Mouse (Mus musculus) limb, embryonic 15.5 days (tissue): ENCODE measurements around the gene Cnot3. TPM values are rescaled to one million over a fixed set of nuclear protein-coding genes. Genes with fewer than 3 reads are reported as not detected.
"Not testable (repeated sequence)": the region's sequence is repeated elsewhere in the genome, so short reads cannot be mapped to it uniquely, and the experiment has no call there.

Source experiments
- ATAC-seq: fragments of 200-750 bp; cut with Nextera tagmentation; 2 replicates; pipeline ENCODE4 v1.8.0; 2017; ENCODE audit warnings: low read depth, moderate TSS enrichment; ENCODE audit not compliant: insufficient number of reproducible peaks, low FRiP score, low TSS enrichment
- H3K27ac ChIP-seq: fragments of 300-500 bp; sonication (generic); 2 replicates; pipeline ENCODE4 v1.5.1; 2015; ENCODE audit warnings: moderate library complexity, mild to moderate bottlenecking, inconsistent platforms
- H3K27me3 ChIP-seq: fragments of 300-500 bp; sonication (generic); 2 replicates; pipeline ENCODE4 v1.6.1; 2015; ENCODE audit warnings: inconsistent platforms
- H3K36me3 ChIP-seq: fragments of 300-500 bp; sonication (generic); 2 replicates; pipeline ENCODE4 v1.6.1; 2015; ENCODE audit warnings: inconsistent platforms
- H3K4me1 ChIP-seq: fragments of 300-500 bp; sonication (generic); 2 replicates; pipeline ENCODE4 v1.6.1; 2015; ENCODE audit warnings: inconsistent platforms
- H3K4me2 ChIP-seq: fragments of 300-500 bp; sonication (generic); 2 replicates; pipeline ENCODE4 v1.6.1; 2015; ENCODE audit warnings: mild to moderate bottlenecking, inconsistent platforms
- H3K4me3 ChIP-seq: fragments of 300-500 bp; sonication (generic); 2 replicates; pipeline ENCODE4 v1.5.1; 2015; ENCODE audit warnings: mild to moderate bottlenecking, inconsistent platforms
- H3K9ac ChIP-seq: fragments of 300-500 bp; sonication (generic); 2 replicates; pipeline ENCODE4 v1.6.1; 2015; ENCODE audit warnings: inconsistent platforms
- H3K9me3 ChIP-seq: fragments of 300-500 bp; sonication (generic); 2 replicates; pipeline ENCODE4 v1.6.1; 2016; ENCODE audit warnings: inconsistent platforms
- WGBS: fragments of 180-500 bp; shearing (Covaris S2); methylation state at CpG from one replicate; pipeline ENCODE4 v1.1.7; 2015; 5-methylcytosine and 5-hydroxymethylcytosine counted together
- polyA plus RNA-seq: library from polyadenylated mRNA; unstranded; fragments of >200 nt; fragmentation: Nextera tagmentation; extraction: Ambion mirVana; gene quantifications from 2 replicates; pipeline ENCODE4 v1.2.1, GENCODE M21; 2015

The Cnot3 gene
- polyA plus RNA-seq, 1 experiment from 2014 or later = 48.3 TPM

- Histone ChIP-seq H3K36me3 (peaks cover 31% of the 10 kb centered on the region), H3K4me1 (peaks cover 21% of the 10 kb centered on the region), H3K4me2 (peak within 1 kb of the TSS; percentile 84), H3K9ac (peak within 1 kb of the TSS; percentile 80), H3K27me3 (no peaks in the 10 kb centered on the region), H3K27ac (peak within 1 kb of the TSS; percentile 99), H3K4me3 (peak within 1 kb of the TSS; percentile 68), H3K9me3 (no peaks in the 10 kb centered on the region)
- ATAC-seq = no peak; the same call in 1 of the 2 replicates
- under 1% methylated on average over 49 of the region's 49 CpGs for WGBS
Measured at GRCm38 (mm10) chr7:3692382-3692986, 47.4 kb downstream of the Cnot3 start, which contains the start of gene Tsen34. Gene Tsen34, plus strand, starts transcription at chr7:3692863.

- H3K4me1 ChIP-seq = peaks cover 21% of the 10 kb centered on the region
- peaks cover 31% of the 10 kb centered on the region for H3K36me3 ChIP-seq
- peak within 1 kb of the TSS; percentile 68 for H3K4me3 ChIP-seq
- no peaks in the 10 kb centered on the region for H3K27me3 ChIP-seq
- peak within 1 kb of the TSS; percentile 99 for H3K27ac ChIP-seq
- WGBS = under 1% methylated on average over 55 of the region's 55 CpGs
- peak within 1 kb of the TSS; percentile 84 for H3K4me2 ChIP-seq
- H3K9ac ChIP-seq = peak within 1 kb of the TSS; percentile 80
- H3K9me3 ChIP-seq = no peaks in the 10 kb centered on the region
- peak; percentile 91 for ATAC-seq
Measured at GRCm38 (mm10) chr7:3692987-3693808, 48.1 kb downstream of the Cnot3 start, which contains the start of gene Mboat7. Gene Mboat7, minus strand, starts transcription at chr7:3693523.

DNA sequence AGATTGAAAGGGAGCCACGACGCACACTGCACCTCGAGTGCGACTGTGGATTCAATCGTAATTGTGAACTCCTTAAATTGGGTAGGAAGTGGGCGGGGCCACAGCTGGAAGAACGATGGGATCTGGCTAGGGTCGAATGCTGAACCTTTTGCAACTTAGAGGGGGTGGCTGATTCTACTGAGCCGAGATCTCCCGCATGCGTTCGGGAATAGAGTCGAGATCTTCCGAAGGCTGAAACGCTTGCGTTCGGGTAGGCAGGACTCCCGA is 48.7 kb downstream of the Cnot3 start:
- Histone ChIP-seq H3K9me3 (no peaks in the 10 kb centered on the region), H3K9ac (peak overlapping the region; percentile 80), H3K4me1 (peaks cover 21% of the 10 kb centered on the region), H3K4me2 (peak overlapping the region; percentile 84), H3K27me3 (no peaks in the 10 kb centered on the region), H3K27ac (peak overlapping the region; percentile 99), H3K4me3 (peak overlapping the region; percentile 68), H3K36me3 (peaks cover 32% of the 10 kb centered on the region)
- under 1% methylated on average over 18 of the region's 18 CpGs for WGBS
- no peak for ATAC-seq

- WGBS = under 1% methylated on average over 52 of the region's 55 CpGs
- peak overlapping the region; percentile 84 for H3K4me2 ChIP-seq
- no peaks in the 10 kb centered on the region for H3K27me3 ChIP-seq
- no peaks in the 10 kb centered on the region for H3K9me3 ChIP-seq
- peak overlapping the region; percentile 68 for H3K4me3 ChIP-seq
- H3K4me1 ChIP-seq = peaks cover 21% of the 10 kb centered on the region
- peak overlapping the region; percentile 80 for H3K9ac ChIP-seq
- peak overlapping the region; percentile 99 for H3K27ac ChIP-seq
- peak; percentile 70 for ATAC-seq
- H3K36me3 ChIP-seq = peaks cover 34% of the 10 kb centered on the region
Measured at GRCm38 (mm10) chr7:3694076-3694948, 49.2 kb downstream of the Cnot3 start.

DNA sequence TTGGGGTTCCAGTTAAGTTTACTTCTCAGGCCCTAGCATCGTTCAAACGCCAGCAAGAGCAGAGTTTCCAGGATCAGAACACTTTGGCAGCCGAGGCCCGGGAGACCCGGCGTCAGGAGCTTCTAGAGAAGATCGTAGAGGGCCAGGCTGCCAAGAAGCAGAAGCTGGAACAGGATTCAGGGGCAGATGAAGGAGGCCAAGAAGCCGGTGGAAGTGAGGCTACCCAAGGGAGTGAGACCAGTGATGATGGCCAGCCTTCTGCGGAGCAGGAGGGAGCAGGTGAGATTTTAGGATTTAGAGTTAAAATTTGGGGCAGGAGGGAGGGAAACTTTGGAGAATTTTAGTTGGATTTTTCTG is 49.9 kb downstream of the Cnot3 start:
- H3K4me1 ChIP-seq = peaks cover 21% of the 10 kb centered on the region
- H3K27me3 ChIP-seq, H3K9me3 ChIP-seq, ATAC-seq: not testable (repeated sequence)
- H3K36me3 ChIP-seq = peaks cover 37% of the 10 kb centered on the region
- WGBS = 2% methylated on average over 9 of the region's 9 CpGs
- H3K4me2 ChIP-seq = peak overlapping the region; percentile 84
- peak overlapping the region; percentile 68 for H3K4me3 ChIP-seq
- peak overlapping the region; percentile 99 for H3K27ac ChIP-seq
- H3K9ac ChIP-seq = peak overlapping the region; percentile 80

DNA sequence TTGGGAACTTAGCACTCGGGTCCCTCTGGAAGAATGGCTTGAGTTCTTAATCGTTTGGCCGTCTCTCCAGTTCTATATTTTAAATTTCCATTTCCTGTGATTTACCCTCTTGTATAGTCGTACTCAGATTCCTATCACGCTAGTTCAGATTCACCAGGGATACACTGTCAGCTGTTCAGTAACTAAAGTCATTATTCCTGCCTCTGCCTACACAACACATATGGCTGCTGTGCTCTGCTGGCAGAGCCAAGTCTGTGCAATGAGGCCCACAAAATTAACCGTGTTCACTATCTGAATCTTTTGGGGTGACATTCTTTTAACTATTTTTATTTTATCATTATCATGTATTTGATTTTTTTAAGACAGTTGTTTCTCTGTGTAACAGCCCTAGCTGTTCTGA is 53.4 kb downstream of the Cnot3 start:
- Histone ChIP-seq H3K4me3 (no peak overlapping the region), H3K4me1 (peaks cover 8% of the 10 kb centered on the region), H3K4me2 (no peak overlapping the region), H3K36me3 (peaks cover 49% of the 10 kb centered on the region), H3K27me3 (no peaks in the 10 kb centered on the region), H3K9ac (no peak overlapping the region), H3K27ac (no peak overlapping the region), H3K9me3 (no peaks in the 10 kb centered on the region)
- ATAC-seq = no peak
- WGBS = 90% methylated on average over 6 of the region's 6 CpGs

DNA sequence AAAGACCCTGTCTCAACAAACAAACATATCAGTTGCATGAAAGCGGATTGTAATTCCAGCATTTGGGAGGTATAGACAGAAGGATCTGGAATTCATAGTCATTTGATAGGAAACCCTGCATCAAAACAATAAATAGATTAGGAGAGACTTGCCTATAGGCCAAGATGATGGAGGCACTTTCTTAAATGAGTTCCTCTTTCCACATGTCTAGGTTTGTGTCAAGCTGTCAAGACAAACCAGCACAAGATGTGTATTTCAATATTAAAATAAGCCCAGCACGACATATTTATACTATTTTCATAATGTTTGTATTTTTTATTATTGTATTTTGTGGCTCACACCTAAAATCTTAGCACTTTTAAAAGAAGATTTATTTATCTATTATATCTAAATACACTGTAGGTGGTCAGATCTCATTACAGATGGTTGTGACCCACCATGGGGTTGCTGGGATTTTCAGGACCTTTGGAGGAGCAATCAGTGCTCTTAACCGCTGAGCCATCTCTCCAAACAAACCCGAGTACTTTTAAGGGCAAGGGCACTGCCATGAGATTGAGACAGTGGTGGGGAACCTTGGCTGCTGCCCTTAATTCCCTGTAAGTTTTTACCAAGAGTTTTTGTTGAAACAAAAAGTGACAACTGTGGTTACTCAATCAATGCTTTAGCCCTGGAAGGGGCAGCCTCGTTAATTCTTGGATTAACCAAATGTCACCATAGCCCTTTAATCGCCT is 58.2 kb downstream of the Cnot3 start:
- Histone ChIP-seq H3K27me3 (no peaks in the 10 kb centered on the region), H3K4me2 (peak overlapping the region; percentile 49), H3K4me3 (peak overlapping the region; percentile 65), H3K27ac (peak overlapping the region; percentile 93), H3K4me1 (peaks cover 13% of the 10 kb centered on the region), H3K9me3 (no peaks in the 10 kb centered on the region), H3K9ac (peak overlapping the region; percentile 39), H3K36me3 (peaks cover 46% of the 10 kb centered on the region)
- WGBS = 20% methylated on average over 6 of the region's 6 CpGs
- peak; percentile 7 for ATAC-seq

DNA sequence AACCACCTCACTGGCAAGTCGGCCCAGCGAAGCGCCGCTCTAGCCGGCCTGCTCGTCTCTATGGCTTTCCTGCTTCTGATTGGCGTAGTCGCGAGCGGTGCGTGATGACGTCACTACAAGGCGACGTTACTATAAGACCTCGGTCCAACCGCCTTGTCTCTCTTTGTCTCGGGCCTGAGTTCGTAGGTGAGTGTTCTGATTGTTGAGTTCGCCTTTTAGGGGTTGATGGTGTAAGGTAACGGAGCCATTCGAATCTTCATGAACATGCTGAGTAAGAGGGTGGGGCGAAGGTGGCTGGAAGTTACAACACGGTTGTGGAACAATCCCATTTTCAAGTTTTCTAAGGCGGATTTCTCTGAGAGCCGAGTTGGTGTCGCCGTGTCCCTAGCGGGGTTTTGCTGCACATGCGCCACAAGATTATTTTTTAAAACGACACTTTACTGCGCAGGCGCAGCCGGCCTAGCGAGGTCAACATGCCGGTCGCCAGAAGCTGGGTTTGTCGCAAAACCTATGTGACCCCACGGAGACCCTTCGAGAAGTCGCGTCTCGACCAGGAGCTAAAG is 58.9 kb downstream of the Cnot3 start, which contains the start of gene Rps9:
Gene Rps9 (plus strand): TSS at position 115 of the 563 bp plus-strand sequence.
- WGBS = under 1% methylated on average over 42 of the region's 42 CpGs
- Histone ChIP-seq H3K9me3 (no peaks in the 10 kb centered on the region), H3K4me1 (peaks cover 13% of the 10 kb centered on the region), H3K4me3 (peak within 1 kb of the TSS; percentile 65), H3K27me3 (no peaks in the 10 kb centered on the region), H3K27ac (peak within 1 kb of the TSS; percentile 93), H3K9ac (peak within 1 kb of the TSS; percentile 75), H3K36me3 (peaks cover 39% of the 10 kb centered on the region), H3K4me2 (peak within 1 kb of the TSS; percentile 49)
- ATAC-seq = peak; percentile 91

DNA sequence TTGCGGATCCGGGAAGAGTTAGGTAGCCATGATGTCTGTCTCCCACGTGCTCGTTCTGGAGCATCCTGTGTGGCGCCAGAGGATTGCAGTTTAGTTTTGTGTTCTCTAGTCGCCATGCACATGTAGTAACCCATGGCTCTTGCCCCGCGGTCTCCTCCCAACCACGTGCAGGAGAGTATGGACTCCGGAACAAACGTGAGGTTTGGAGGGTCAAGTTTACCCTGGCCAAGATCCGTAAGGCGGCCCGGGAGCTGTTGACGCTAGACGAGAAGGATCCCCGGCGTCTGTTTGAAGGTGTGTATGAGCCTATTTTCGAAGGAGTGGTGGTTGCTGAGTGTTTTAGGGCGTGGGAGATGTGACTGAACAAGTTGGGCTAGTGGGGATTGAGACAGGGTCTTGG is 59.4 kb downstream of the Cnot3 start:
- Histone ChIP-seq H3K9me3 (no peaks in the 10 kb centered on the region), H3K27me3 (no peaks in the 10 kb centered on the region), H3K36me3 (peaks cover 34% of the 10 kb centered on the region), H3K4me1 (peaks cover 13% of the 10 kb centered on the region), H3K4me2 (peak overlapping the region; percentile 46), H3K4me3 (peak overlapping the region; percentile 65), H3K9ac (peak overlapping the region; percentile 75), H3K27ac (peak overlapping the region; percentile 93)
- under 1% methylated on average over 20 of the region's 20 CpGs for WGBS
- no peak for ATAC-seq

DNA sequence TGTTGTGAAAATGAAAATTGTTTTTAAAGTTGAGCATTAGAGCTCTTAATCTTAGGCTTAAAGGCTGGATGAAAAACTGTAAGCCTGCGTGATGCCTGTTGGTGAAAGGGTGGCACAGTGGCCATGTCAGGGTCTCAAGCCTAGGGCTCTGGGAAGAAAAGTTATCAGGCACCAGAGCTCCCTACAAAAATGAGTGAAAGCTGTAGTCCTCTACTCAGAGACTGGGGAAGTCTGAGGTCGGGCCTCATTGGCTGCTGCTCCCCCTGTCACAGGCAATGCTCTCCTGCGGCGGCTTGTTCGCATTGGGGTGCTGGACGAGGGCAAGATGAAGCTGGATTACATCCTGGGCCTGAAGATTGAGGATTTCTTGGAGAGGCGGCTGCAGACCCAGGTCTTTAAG is 60.4 kb downstream of the Cnot3 start:
- H3K9ac ChIP-seq = peak overlapping the region; percentile 75
- not testable (repeated sequence) for ATAC-seq, H3K9me3 ChIP-seq, H3K27me3 ChIP-seq
- WGBS = 3% methylated on average over 7 of the region's 7 CpGs
- peaks cover 13% of the 10 kb centered on the region for H3K4me1 ChIP-seq
- peak overlapping the region; percentile 93 for H3K27ac ChIP-seq
- H3K4me2 ChIP-seq = peak overlapping the region; percentile 46
- peaks cover 24% of the 10 kb centered on the region for H3K36me3 ChIP-seq
- peak overlapping the region; percentile 65 for H3K4me3 ChIP-seq

DNA sequence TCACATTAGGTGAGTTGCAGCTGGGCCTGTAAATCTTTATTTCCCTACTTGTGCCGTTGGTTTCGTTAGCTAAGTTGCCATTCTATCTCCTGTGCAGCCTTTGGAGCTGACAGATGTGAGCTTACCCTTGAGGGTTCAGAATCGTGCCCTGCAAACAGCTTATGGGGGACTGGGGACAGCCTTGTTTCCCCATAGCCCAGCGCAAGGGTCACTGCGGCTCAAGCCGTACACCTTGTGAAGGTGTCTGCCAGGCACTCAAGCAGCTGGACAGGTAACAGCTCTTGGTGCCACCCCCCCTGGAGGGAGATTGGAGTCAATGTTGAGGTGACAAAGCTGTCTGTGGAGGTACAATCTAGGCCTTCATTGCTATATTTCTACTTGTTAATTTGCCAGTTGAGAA is 60.8 kb downstream of the Cnot3 start:
- Histone ChIP-seq H3K4me1 (peaks cover 13% of the 10 kb centered on the region), H3K27ac (no peak overlapping the region), H3K27me3 (no peaks in the 10 kb centered on the region), H3K9me3 (no peaks in the 10 kb centered on the region), H3K9ac (0 out of 2 replicates have a peak overlapping the region, but pooled peaks have one; percentile 23), H3K36me3 (peaks cover 23% of the 10 kb centered on the region), H3K4me2 (peak overlapping the region; percentile 46), H3K4me3 (peak overlapping the region; percentile 65)
- ATAC-seq = no peak
- 33% methylated on average over 6 of the region's 6 CpGs for WGBS
